Mouse (Mus musculus): ENCODE results near the gene Il21r. TPM values are rescaled to one million over a fixed set of nuclear protein-coding genes. Genes with fewer than 3 reads are reported as not detected.

The Il21r gene
- total and polyA plus RNA-seq, 3 experiments = 103 to 252 (median 142) TPM

DNA sequence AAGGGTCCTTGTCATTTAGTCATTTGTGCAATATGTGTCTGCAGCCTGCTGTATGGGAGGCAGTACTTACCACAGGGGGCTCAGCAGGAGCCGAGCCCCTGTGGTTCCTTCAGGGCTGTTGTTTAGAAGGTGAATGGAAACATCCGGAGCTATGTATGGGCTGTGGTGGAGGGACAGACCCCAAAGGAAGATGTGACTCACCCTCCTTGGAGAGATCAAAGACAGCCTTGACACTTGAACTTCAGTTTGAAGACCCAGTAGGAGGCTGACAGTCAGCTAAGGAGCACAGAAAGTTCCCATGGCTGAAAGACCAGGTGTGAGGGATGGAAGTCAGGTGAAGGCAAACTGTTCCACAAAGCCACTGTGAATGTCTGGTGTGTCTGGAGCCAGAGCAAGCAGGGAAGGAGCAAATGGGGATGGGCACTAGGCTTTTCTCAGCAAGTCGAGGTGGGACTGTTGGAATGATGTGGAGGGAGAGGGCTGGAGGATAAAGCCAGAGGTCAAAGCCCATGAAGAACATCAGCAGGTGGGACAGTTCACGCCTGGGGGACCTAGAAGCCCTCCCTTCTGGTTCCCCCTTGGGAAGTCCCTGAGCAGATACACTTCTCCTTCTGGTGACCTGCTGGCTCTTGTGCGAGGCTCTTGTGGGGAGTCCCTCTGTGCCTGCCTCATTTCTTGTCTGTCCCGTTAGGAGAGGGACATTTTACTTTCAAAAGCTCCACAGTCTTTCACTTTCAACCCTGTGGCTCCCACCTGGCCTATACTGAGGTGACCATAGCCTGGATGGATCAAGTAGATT lies 4.4 kb downstream of the Il21r start (continued):
- TF ChIP-seq TCF12 (IDR thresholded peaks at IDR 0.05; ENCODE audit: low read depth, low read length) = peak; percentile 90
- TF ChIP-seq RCOR1 (conservative IDR thresholded peaks at IDR 0.05; ENCODE audit: low read depth, low read length) = peak; percentile 94; the same call in 1 of the 2 replicates
- 0 out of 2 replicates have a peak, but pooled peaks have one; percentile 61 for TF ChIP-seq KAT2A (IDR thresholded peaks at IDR 0.05; ENCODE audit: insufficient replicate concordance, low read length)
- TF ChIP-seq MAFK (IDR thresholded peaks at IDR 0.05; ENCODE audit: insufficient replicate concordance, low read length) = peak; percentile 68
- TF ChIP-seq MAZ (IDR thresholded peaks at IDR 0.05; ENCODE audit: low read depth, low read length) = peak; percentile 74; the same call in 1 of the 2 replicates

DNA sequence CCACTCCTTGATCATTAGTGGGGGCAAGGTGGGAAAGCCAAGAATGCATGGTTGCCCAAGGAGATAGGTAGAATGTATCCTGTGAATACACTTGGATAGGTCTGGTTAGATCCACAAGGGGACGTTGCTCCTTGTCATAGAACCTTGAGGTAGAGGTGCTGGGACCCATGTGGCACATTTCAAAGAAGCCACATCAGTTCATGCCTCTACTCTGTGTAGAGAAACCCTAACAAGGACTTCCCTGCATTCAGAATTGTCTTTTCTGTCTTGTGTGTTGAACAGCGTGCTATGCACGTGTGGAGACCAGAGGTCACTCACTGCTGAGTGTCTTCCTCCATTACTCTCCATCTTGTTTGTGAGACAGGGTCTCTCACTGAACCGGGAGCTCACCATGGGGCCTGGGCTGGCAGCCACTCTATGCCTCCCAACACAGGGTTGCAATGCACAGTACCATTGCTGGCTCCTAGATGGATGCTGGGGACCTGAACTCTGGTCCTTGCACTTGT lies 5.0 kb downstream of the Il21r start:
- peak overlapping the region; percentile 100 for H3K27ac ChIP-seq (ENCODE audit: insufficient read depth, low read depth)
- peaks cover 7% of the 10 kb centered on the region for H3K9me3 ChIP-seq (replicated peaks; ENCODE audit: low read length)
- no peaks in the 10 kb centered on the region for H3K27me3 ChIP-seq (replicated peaks)
- dilution Hi-C loops (cut with MboI; ENCODE audit: extremely low pct_ligation_motif_present, extremely low pct_unique_long_range_greater_than_20kb, low sequenced_read_pairs) = no loop called here
- H3K4me3 ChIP-seq (replicated peaks in 1 of 3; ENCODE audit: low read depth in 2 of 3, low read length in 2 of 3, poor library complexity in 1 of 3) = peak overlapping the region; percentile 20 to 86 (median 86)
- peaks cover 55 to 71% of the 10 kb centered on the region in 2 experiments for H3K36me3 ChIP-seq (replicated peaks in 1 of 2; ENCODE audit: control insufficient read depth in 1 of 2, insufficient read depth in 1 of 2, low read length in 1 of 2)
- in situ Hi-C loops (cut with MboI; ENCODE audit: low pct_ligation_motif_present, low pct_unique_long_range_greater_than_20kb, low sequenced_read_pairs) = no loop called here
- H3K4me2 ChIP-seq (ENCODE audit: insufficient read depth, low read depth, poor library complexity, severe bottlenecking) = peak overlapping the region; percentile 92
- DNase-seq (ENCODE audit: extremely low read depth) = no peak
- peak overlapping the region; percentile 93 for H3K9ac ChIP-seq (ENCODE audit: insufficient read depth, low read depth)
- peaks cover 85% of the 10 kb centered on the region for H3K79me2 ChIP-seq (replicated peaks; ENCODE audit: control insufficient read depth, extremely low read depth, insufficient read depth, poor library complexity, severe bottlenecking)
- H3K4me1 ChIP-seq (ENCODE audit: control insufficient read depth in 1 of 2, insufficient read depth in 2 of 2) = peaks cover 8 to 43% of the 10 kb centered on the region in 2 experiments
- peak; percentile 95 for TF ChIP-seq BHLHE40 (IDR thresholded peaks at IDR 0.05; ENCODE audit: low read depth, low read length)
- peak; percentile 81 for TF ChIP-seq SIN3A (IDR thresholded peaks at IDR 0.05; ENCODE audit: low read length)
- no peak for TF ChIP-seq JUND (conservative IDR thresholded peaks at IDR 0.05; ENCODE audit: low read depth, low read length)
- TF ChIP-seq USF1 (IDR thresholded peaks at IDR 0.05; ENCODE audit: low read depth, low read length) = no peak
- TF ChIP-seq TBP (conservative IDR thresholded peaks at IDR 0.05; ENCODE audit: low read depth, low read length) = no peak
- TF ChIP-seq CHD2 (IDR thresholded peaks at IDR 0.05; ENCODE audit: low read length) = no peak
- TF ChIP-seq MAX (IDR thresholded peaks at IDR 0.05; ENCODE audit: low read length) = peak; percentile 77
- TF ChIP-seq RCOR1 (conservative IDR thresholded peaks at IDR 0.05; ENCODE audit: low read depth, low read length) = no peak
- no peak for TF ChIP-seq NRF1 (IDR thresholded peaks at IDR 0.05; ENCODE audit: low read depth, low read length)
- no peak for TF ChIP-seq EP300 (IDR thresholded peaks at IDR 0.05; ENCODE audit: low read length)
- no peak; the same call in 1 of the 2 replicates for TF ChIP-seq CHD1 (IDR thresholded peaks at IDR 0.05; ENCODE audit: low read depth, low read length)
- TF ChIP-seq MEF2A (IDR thresholded peaks at IDR 0.05; ENCODE audit: borderline replicate concordance, low read depth, low read length) = no peak
- no peak for TF ChIP-seq E2F4 (IDR thresholded peaks at IDR 0.05; ENCODE audit: insufficient replicate concordance, low read depth, low read length)
- TF ChIP-seq RAD21 (IDR thresholded peaks at IDR 0.05; ENCODE audit: low read depth, low read length) = no peak
- TF ChIP-seq SMC3 (IDR thresholded peaks at IDR 0.05; ENCODE audit: low read depth, low read length) = peak; percentile 5; the same call in 1 of the 2 replicates
- no peak for TF ChIP-seq GABPA (IDR thresholded peaks at IDR 0.05; ENCODE audit: insufficient replicate concordance, low read depth, low read length)
- no peak for TF ChIP-seq POLR2AphosphoS2 (IDR thresholded peaks at IDR 0.05; ENCODE audit: low read depth, low read length)
- TF ChIP-seq UBTF (IDR thresholded peaks at IDR 0.05; ENCODE audit: low read depth, low read length) = no peak
- TF ChIP-seq ETS1 (conservative IDR thresholded peaks at IDR 0.05; ENCODE audit: low read depth, low read length) = no peak
- TF ChIP-seq ELF1 (IDR thresholded peaks at IDR 0.05; ENCODE audit: low read depth, low read length) = no peak
- TF ChIP-seq KAT2A (IDR thresholded peaks at IDR 0.05; ENCODE audit: insufficient replicate concordance, low read length) = no peak
- no peak for TF ChIP-seq HCFC1 (IDR thresholded peaks at IDR 0.05; ENCODE audit: low read depth, low read length)
- TF ChIP-seq CTCF (conservative IDR thresholded peaks at IDR 0.05 in 1 of 2, IDR thresholded peaks at IDR 0.05 in 1 of 2; ENCODE audit: low read depth in 2 of 2, low read length in 2 of 2) = peak in 1 of 2 experiments; percentile 27; a peak in 1 of 4 replicates
- no peak for TF ChIP-seq ZKSCAN1 (IDR thresholded peaks at IDR 0.05; ENCODE audit: borderline replicate concordance, low read depth, low read length)
- TF ChIP-seq NELFE (IDR thresholded peaks at IDR 0.05; ENCODE audit: low read depth, low read length) = peak; percentile 14; the same call in 1 of the 2 replicates
- peak; percentile 86 for TF ChIP-seq MYC (IDR thresholded peaks at IDR 0.05; ENCODE audit: low read depth, low read length)
- TF ChIP-seq IRF4 (IDR thresholded peaks at IDR 0.05; ENCODE audit: low read depth, low read length) = no peak
- TF ChIP-seq MAZ (IDR thresholded peaks at IDR 0.05; ENCODE audit: low read depth, low read length) = no peak
- no peak for TF ChIP-seq JUN (IDR thresholded peaks at IDR 0.05; ENCODE audit: insufficient read depth, low read depth, low read length)
- peak; percentile 72 for TF ChIP-seq ZMIZ1 (IDR thresholded peaks at IDR 0.05; ENCODE audit: low read depth, low read length)
- no peak for TF ChIP-seq ZC3H11A (IDR thresholded peaks at IDR 0.05; ENCODE audit: low read depth, low read length)
- peak; percentile 88 for TF ChIP-seq MXI1 (IDR thresholded peaks at IDR 0.05; ENCODE audit: low read depth, low read length)
- TF ChIP-seq MAFK (IDR thresholded peaks at IDR 0.05; ENCODE audit: insufficient replicate concordance, low read length) = no peak
